Mouse (Mus musculus) kidney, embryonic 14.5 days (tissue): ENCODE measurements around the gene Atl2. TPM values are rescaled to one million over a fixed set of nuclear protein-coding genes. Genes with fewer than 3 reads are reported as not detected.

ENCODE experiments used
- polyA plus RNA-seq: library from polyadenylated mRNA; unstranded; fragments of >200 nt; fragmentation: Nextera tagmentation; extraction: Ambion mirVana; gene quantifications from 2 replicates; pipeline ENCODE4 v1.2.1, GENCODE M21; 2014

The Atl2 gene
- polyA plus RNA-seq, 1 experiment from 2014 or later = 41.8 TPM

Other genes with a start within 250 kb of the Atl2 start
- gene Cyp1b1, start 181.1 kb downstream of the Atl2 start, polyA plus RNA-seq = 9.0 and 16.5 TPM in 2 replicates
- gene Hnrnpll, start 166.2 kb upstream of the Atl2 start, polyA plus RNA-seq = 75.2 and 90.1 TPM in 2 replicates
- gene Galm, start 231.3 kb upstream of the Atl2 start, polyA plus RNA-seq = 14.1 and 16.4 TPM in 2 replicates